Mouse (Mus musculus) kidney, embryonic 14.5 days (tissue): ENCODE measurements at regions not wholly inside any gene's neighbourhood (a gene's known extent, or its start where the extent isn't known, plus 50 kb on each side); places are given as distances from the start of the nearest gene placed in this dataset.

Experiments
- ATAC-seq: fragments of 200-750 bp; cut with Nextera tagmentation; 2 replicates; pipeline ENCODE4 v1.8.0; 2017; ENCODE audit warnings: moderate number of reproducible peaks, mild to moderate bottlenecking, moderate TSS enrichment, moderate library complexity; ENCODE audit not compliant: low FRiP score, low TSS enrichment
- H3K27ac ChIP-seq: fragments of 300-500 bp; sonication (generic); 2 replicates; pipeline ENCODE4 v1.5.1; 2014; ENCODE audit warnings: low read depth, mild to moderate bottlenecking, low read length, moderate library complexity, mixed read lengths
- H3K27me3 ChIP-seq: fragments of 300-500 bp; sonication (generic); 2 replicates; pipeline ENCODE4 v1.6.1; 2014; ENCODE audit warnings: mild to moderate bottlenecking, low read length; ENCODE audit not compliant: control insufficient read depth, insufficient read depth
- H3K36me3 ChIP-seq: fragments of 300-500 bp; sonication (generic); 2 replicates; pipeline ENCODE4 v1.6.1; 2014; ENCODE audit warnings: low read length, mixed read lengths; ENCODE audit not compliant: control insufficient read depth, insufficient read depth
- H3K4me1 ChIP-seq: fragments of 300-500 bp; sonication (generic); 2 replicates; pipeline ENCODE4 v1.6.1; 2014; ENCODE audit warnings: low read length, mixed read lengths; ENCODE audit not compliant: control insufficient read depth, insufficient read depth
- H3K4me2 ChIP-seq: fragments of 300-500 bp; sonication (generic); replicated peaks from 2 replicates; pipeline ENCODE4 v1.6.1; 2014; ENCODE audit warnings: low read depth, mild to moderate bottlenecking, low read length
- H3K4me3 ChIP-seq: fragments of 300-500 bp; sonication (generic); 2 replicates; pipeline ENCODE4 v1.5.1; 2014; ENCODE audit warnings: mild to moderate bottlenecking, low read length
- H3K9ac ChIP-seq: fragments of 300-500 bp; sonication (generic); 2 replicates; pipeline ENCODE4 v1.6.1; 2014; ENCODE audit warnings: low read depth, mild to moderate bottlenecking, low read length, moderate library complexity
- H3K9me3 ChIP-seq: fragments of 300-500 bp; sonication (generic); 2 replicates; pipeline ENCODE4 v1.6.1; 2016; ENCODE audit warnings: low read length; ENCODE audit not compliant: control insufficient read depth
- WGBS: fragments of 180-500 bp; shearing (Covaris S2); extraction: QIAGEN DNeasy Blood & Tissue Kit; methylation state at CpG from one replicate; pipeline ENCODE4 v1.1.7; 2014; 5-methylcytosine and 5-hydroxymethylcytosine counted together

GRCm38 (mm10) chr13:16211482-16211881 is 199.8 kb downstream of the Inhba start:
- no peak overlapping the region for H3K4me2 ChIP-seq
- no peaks in the 10 kb centered on the region for H3K36me3 ChIP-seq
- no peaks in the 10 kb centered on the region for H3K27me3 ChIP-seq
- 70% methylated on average over 2 of the region's 2 CpGs for WGBS
- H3K9ac ChIP-seq = no peak overlapping the region
- no peaks in the 10 kb centered on the region for H3K4me1 ChIP-seq
- H3K4me3 ChIP-seq = no peak overlapping the region
- ATAC-seq = no peak
- H3K9me3 ChIP-seq = no peaks in the 10 kb centered on the region
- no peak overlapping the region for H3K27ac ChIP-seq

GRCm38 (mm10) chr13:16219877-16220276 is 208.2 kb downstream of the Inhba start:
- H3K4me3 ChIP-seq = no peak overlapping the region
- no peaks in the 10 kb centered on the region for H3K36me3 ChIP-seq
- no peaks in the 10 kb centered on the region for H3K9me3 ChIP-seq
- H3K9ac ChIP-seq = no peak overlapping the region
- no peak overlapping the region for H3K4me2 ChIP-seq
- H3K4me1 ChIP-seq = no peaks in the 10 kb centered on the region
- H3K27ac ChIP-seq = no peak overlapping the region
- no peak for ATAC-seq
- no peaks in the 10 kb centered on the region for H3K27me3 ChIP-seq

GRCm38 (mm10) chr13:16222942-16223600 is 211.4 kb downstream of the Inhba start:
- Histone ChIP-seq H3K4me2 (no peak overlapping the region), H3K36me3 (no peaks in the 10 kb centered on the region), H3K4me3 (no peak overlapping the region), H3K4me1 (no peaks in the 10 kb centered on the region), H3K9ac (no peak overlapping the region), H3K9me3 (no peaks in the 10 kb centered on the region), H3K27ac (no peak overlapping the region), H3K27me3 (no peaks in the 10 kb centered on the region)
- ATAC-seq = no peak
- 78% methylated on average over 5 of the region's 5 CpGs for WGBS

GRCm38 (mm10) chr13:16261145-16261544 is 249.5 kb downstream of the Inhba start:
- no peak overlapping the region for H3K4me2 ChIP-seq
- H3K36me3 ChIP-seq = no peaks in the 10 kb centered on the region
- H3K4me1 ChIP-seq = no peaks in the 10 kb centered on the region
- no peak overlapping the region for H3K27ac ChIP-seq
- no peak overlapping the region for H3K4me3 ChIP-seq
- no peaks in the 10 kb centered on the region for H3K27me3 ChIP-seq
- 79% methylated on average over 3 of the region's 3 CpGs for WGBS
- no peaks in the 10 kb centered on the region for H3K9me3 ChIP-seq
- ATAC-seq = no peak
- no peak overlapping the region for H3K9ac ChIP-seq

- H3K36me3 ChIP-seq = no peaks in the 10 kb centered on the region
- no peaks in the 10 kb centered on the region for H3K4me1 ChIP-seq
- WGBS = 88% methylated on average over 3 of the region's 3 CpGs
- H3K27ac ChIP-seq = no peak overlapping the region
- H3K9me3 ChIP-seq = no peaks in the 10 kb centered on the region
- no peak for ATAC-seq
- no peaks in the 10 kb centered on the region for H3K27me3 ChIP-seq
- no peak overlapping the region for H3K9ac ChIP-seq
- no peak overlapping the region for H3K4me3 ChIP-seq
- H3K4me2 ChIP-seq = no peak overlapping the region
Observed at GRCm38 (mm10) chr13:16279974-16280373, 268.3 kb downstream of the Inhba start.

- WGBS = 65% methylated on average over 2 of the region's 2 CpGs
Observed at GRCm38 (mm10) chr13:16280742-16281141, 269.1 kb downstream of the Inhba start.

GRCm38 (mm10) chr13:16281777-16282176 is 270.1 kb downstream of the Inhba start:
- Histone ChIP-seq H3K4me1 (no peaks in the 10 kb centered on the region), H3K9me3 (no peaks in the 10 kb centered on the region), H3K27me3 (no peaks in the 10 kb centered on the region), H3K36me3 (no peaks in the 10 kb centered on the region), H3K9ac (no peak overlapping the region), H3K27ac (no peak overlapping the region), H3K4me2 (no peak overlapping the region), H3K4me3 (no peak overlapping the region)
- ATAC-seq = no peak

More at GRCm38 (mm10) chr13:16280742-16281141, 269.1 kb downstream of the Inhba start:
- no peaks in the 10 kb centered on the region for H3K4me1 ChIP-seq
- H3K36me3 ChIP-seq = no peaks in the 10 kb centered on the region
- no peak overlapping the region for H3K27ac ChIP-seq
- no peak overlapping the region for H3K4me3 ChIP-seq
- ATAC-seq = no peak
- H3K9ac ChIP-seq = no peak overlapping the region
- no peaks in the 10 kb centered on the region for H3K9me3 ChIP-seq
- H3K27me3 ChIP-seq = no peaks in the 10 kb centered on the region
- H3K4me2 ChIP-seq = no peak overlapping the region

- H3K36me3 ChIP-seq = no peaks in the 10 kb centered on the region
- ATAC-seq = no peak
- H3K4me2 ChIP-seq = no peak overlapping the region
- H3K9me3 ChIP-seq = no peaks in the 10 kb centered on the region
- no peak overlapping the region for H3K4me3 ChIP-seq
- no peak overlapping the region for H3K9ac ChIP-seq
- WGBS = 56% methylated on average over 2 of the region's 2 CpGs
- no peaks in the 10 kb centered on the region for H3K4me1 ChIP-seq
- no peaks in the 10 kb centered on the region for H3K27me3 ChIP-seq
- no peak overlapping the region for H3K27ac ChIP-seq
Observed at GRCm38 (mm10) chr13:16282230-16282629, 270.6 kb downstream of the Inhba start.

- Histone ChIP-seq H3K9me3 (no peaks in the 10 kb centered on the region), H3K36me3 (no peaks in the 10 kb centered on the region), H3K4me2 (no peak overlapping the region), H3K27ac (no peak overlapping the region), H3K4me3 (no peak overlapping the region), H3K27me3 (no peaks in the 10 kb centered on the region), H3K4me1 (no peaks in the 10 kb centered on the region), H3K9ac (no peak overlapping the region)
- WGBS = 82% methylated on average over 4 of the region's 4 CpGs
- no peak for ATAC-seq
Observed at GRCm38 (mm10) chr13:16283336-16283735, 271.7 kb downstream of the Inhba start.
